In genomic region chr9:80374100-80374499, GRCm38 (mm10) we compare ENCODE assay signal across 20 mouse cellular contexts.
DNase-seq lines count a peak whose midpoint lies in the region; ATAC-seq lines count a peak whose summit lies in the region.
"Had no signal": no experiment of that assay in that cellular context is flagged by ENCODE, and none has a peak within 500 bp of the region (broad histone marks: within the 10 kb centered on the region; RNA-seq: fewer than 3 reads in every experiment).

No protein-coding gene starts in this region.

- peak; percentile 79 for ATAC-seq in hindbrain, embryonic 16.5 days
- no peak for ATAC-seq in hindbrain, embryonic 11.5 days (ENCODE audit: low FRiP score)
- ATAC-seq in embryonic facial prominence, embryonic 15.5 days (ENCODE audit: insufficient number of reproducible peaks, low FRiP score, low TSS enrichment, low read depth): peak; percentile 43; the same call in 1 of the 2 replicates
- ATAC-seq: forebrain, embryonic 14.5 days; intestine, embryonic 15.5 days had no signal

- no peaks in the 10 kb centered on the region for H3K36me3 ChIP-seq in hindbrain, embryonic 16.5 days (ENCODE audit: control insufficient read depth, insufficient read depth, low read length)
- no peaks in the 10 kb centered on the region for H3K36me3 ChIP-seq in hindbrain, embryonic 11.5 days (ENCODE audit: control insufficient read depth, insufficient read depth, low read length)
- no peaks in the 10 kb centered on the region for H3K36me3 ChIP-seq in embryonic facial prominence, embryonic 15.5 days
- H3K36me3 ChIP-seq: embryonic facial prominence, embryonic 13.5 days; forebrain, embryonic 10.5 days; intestine, embryonic 15.5 days had no signal

- no peak overlapping the region for H3K4me2 ChIP-seq in hindbrain, embryonic 16.5 days (ENCODE audit: low read length)
- no peak overlapping the region for H3K4me2 ChIP-seq in hindbrain, embryonic 11.5 days (replicated peaks; ENCODE audit: low read depth, low read length)
- no peak overlapping the region for H3K4me2 ChIP-seq in embryonic facial prominence, embryonic 15.5 days (replicated peaks)
- H3K4me2 ChIP-seq: embryonic facial prominence, embryonic 13.5 days; intestine, embryonic 15.5 days had no signal

- DNase-seq in cerebellum, postnatal 10 days: peak; percentile 10 to 16
- DNase-seq in cerebellum, adult 11 months: no peak
- no peak for DNase-seq in hindbrain, embryonic 11.5 days (ENCODE audit: low spot score)
- peak; percentile 15 for DNase-seq in A20 (ENCODE audit: low read depth, low spot score)
- DNase-seq in thymus, postnatal 25 days: no peak
- DNase-seq: adrenal gland, postnatal 10 days; cerebellum, adult 18-20 months; embryo, embryonic 11 days; gastrocnemius, adult 2 months; gastrocnemius, postnatal 25 days; heart, postnatal 10 days; heart, postnatal 4 days; kidney, adult 18-20 months had no signal

- H3K9me3 ChIP-seq in hindbrain, embryonic 16.5 days (ENCODE audit: control insufficient read depth, low read length): no peaks in the 10 kb centered on the region
- no peaks in the 10 kb centered on the region for H3K9me3 ChIP-seq in hindbrain, embryonic 11.5 days (ENCODE audit: control insufficient read depth, low read length)
- no peaks in the 10 kb centered on the region for H3K9me3 ChIP-seq in embryonic facial prominence, embryonic 15.5 days (replicated peaks)
- H3K9me3 ChIP-seq: embryonic facial prominence, embryonic 13.5 days; forebrain, embryonic 10.5 days; intestine, embryonic 15.5 days had no signal

- H3K9ac ChIP-seq in hindbrain, embryonic 16.5 days (ENCODE audit: low read depth, low read length): no peak overlapping the region
- H3K9ac ChIP-seq in hindbrain, embryonic 11.5 days (ENCODE audit: low read depth, low read length): no peak overlapping the region
- H3K9ac ChIP-seq in embryonic facial prominence, embryonic 15.5 days: no peak overlapping the region
- H3K9ac ChIP-seq: embryonic facial prominence, embryonic 13.5 days; intestine, embryonic 15.5 days had no signal

- no peak overlapping the region for H3K27ac ChIP-seq in hindbrain, embryonic 16.5 days (ENCODE audit: low read depth, low read length)
- H3K27ac ChIP-seq in hindbrain, embryonic 11.5 days (ENCODE audit: low read depth, low read length): no peak overlapping the region
- H3K27ac ChIP-seq in embryonic facial prominence, embryonic 15.5 days (replicated peaks): no peak overlapping the region
- H3K27ac ChIP-seq: embryonic facial prominence, embryonic 13.5 days; forebrain, embryonic 10.5 days; gastrocnemius, adult 2 months; intestine, embryonic 15.5 days had no signal

- H3K4me3 ChIP-seq in hindbrain, embryonic 16.5 days (ENCODE audit: low read length): no peak overlapping the region
- no peak overlapping the region for H3K4me3 ChIP-seq in hindbrain, embryonic 11.5 days (ENCODE audit: low read depth, low read length)
- no peak overlapping the region for H3K4me3 ChIP-seq in embryonic facial prominence, embryonic 15.5 days (replicated peaks)
- H3K4me3 ChIP-seq: embryonic facial prominence, embryonic 13.5 days; erythroblast, embryonic 14.5 days; forebrain, embryonic 10.5 days; gastrocnemius, adult 2 months; intestine, embryonic 15.5 days had no signal

- H3K27me3 ChIP-seq in hindbrain, embryonic 16.5 days (replicated peaks; ENCODE audit: control insufficient read depth, insufficient read depth, low read length): no peaks in the 10 kb centered on the region
- no peaks in the 10 kb centered on the region for H3K27me3 ChIP-seq in hindbrain, embryonic 11.5 days (ENCODE audit: control insufficient read depth, insufficient read depth, low read length)
- no peaks in the 10 kb centered on the region for H3K27me3 ChIP-seq in embryonic facial prominence, embryonic 15.5 days
- H3K27me3 ChIP-seq: embryonic facial prominence, embryonic 13.5 days; intestine, embryonic 15.5 days had no signal

- WGBS in hindbrain, embryonic 16.5 days: 84% methylated on average over 1 of the region's 1 CpGs
- 86% methylated on average over 1 of the region's 1 CpGs for WGBS in hindbrain, embryonic 11.5 days
- WGBS in embryonic facial prominence, embryonic 15.5 days: 53% methylated on average over 1 of the region's 1 CpGs

- H3K4me1 ChIP-seq in hindbrain, embryonic 16.5 days (ENCODE audit: control insufficient read depth, insufficient read depth, low read depth, low read length): no peaks in the 10 kb centered on the region
- H3K4me1 ChIP-seq in hindbrain, embryonic 11.5 days (replicated peaks; ENCODE audit: control insufficient read depth, insufficient read depth, low read length): no peaks in the 10 kb centered on the region
- 0 out of 2 replicates have a peak, but pooled peaks cover 5% of the 10 kb centered on the region for H3K4me1 ChIP-seq in embryonic facial prominence, embryonic 15.5 days
- H3K4me1 ChIP-seq: intestine, embryonic 15.5 days had no signal

Comparison
In these comparisons a context has a peak if more than half of its experiments do, and no peak if none do; other contexts are left out.
1. DNase-seq: peak in cerebellum, postnatal 10 days (2 of 2) and A20 (single experiment); none in cerebellum, adult 11 months (single experiment), hindbrain, embryonic 11.5 days (single experiment) and thymus, postnatal 25 days (single experiment).